9 mouse cellular contexts compared by ENCODE assay signal in the genomic region with DNA sequence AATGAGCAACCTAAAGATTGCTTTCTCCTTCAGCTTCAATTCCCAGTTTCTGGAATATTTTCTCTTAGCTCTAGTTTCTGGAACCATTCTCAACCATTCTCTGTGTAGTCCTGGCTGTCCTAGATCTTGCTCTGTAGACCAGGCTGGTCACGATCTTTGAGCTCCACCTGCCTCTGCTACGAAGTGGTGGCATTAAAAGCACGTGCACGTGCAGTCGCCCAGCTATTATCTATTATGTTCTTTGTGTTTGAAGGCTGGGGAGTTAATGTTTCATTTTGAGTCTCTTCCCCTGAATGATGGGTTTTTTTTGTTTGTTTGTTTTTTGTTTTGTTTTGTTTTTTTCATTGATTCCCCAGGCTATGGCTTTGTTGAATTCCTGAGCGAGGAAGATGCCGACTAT. TPM values are rescaled to one million over a fixed set of nuclear protein-coding genes. Genes with fewer than 3 reads are reported as not detected.
DNase-seq lines count a peak whose midpoint lies in the region; ATAC-seq and TF ChIP-seq lines count a peak whose summit lies in the region.
"Had no signal": no experiment of that assay in that cellular context is flagged by ENCODE, and none has a peak within 500 bp of the region (broad histone marks: within the 10 kb centered on the region; RNA-seq: fewer than 3 reads in every experiment).

No protein-coding gene starts in this region.

- no peak for TF ChIP-seq CTCF in ES-Bruce4 (IDR thresholded peaks at IDR 0.05; ENCODE audit: low read depth, low read length)

- no peaks in the 10 kb centered on the region for H3K27me3 ChIP-seq in heart, embryonic 13.5 days (replicated peaks)
- no peaks in the 10 kb centered on the region for H3K27me3 ChIP-seq in ES-Bruce4 (ENCODE audit: control insufficient read depth, insufficient read depth, low read length, poor library complexity, severe bottlenecking)
- H3K27me3 ChIP-seq in forebrain, embryonic 16.5 days (replicated peaks; ENCODE audit: control insufficient read depth, insufficient read depth, low read length), result no peaks in the 10 kb centered on the region

- H3K27ac ChIP-seq in heart, embryonic 13.5 days (replicated peaks), result no peak overlapping the region
- H3K27ac ChIP-seq in ES-Bruce4 (ENCODE audit: insufficient read depth, low read length) (no peak overlapping the region), macrophage (peak overlapping the region; percentile 95)
- no peak overlapping the region for H3K27ac ChIP-seq in forebrain, embryonic 16.5 days (ENCODE audit: low read length)

- H3K4me1 ChIP-seq in heart, embryonic 13.5 days, result peaks cover 37% of the 10 kb centered on the region
- H3K4me1 ChIP-seq in ES-Bruce4 (ENCODE audit: control insufficient read depth, insufficient read depth, low read length), result peaks cover 5% of the 10 kb centered on the region
- peaks cover 35% of the 10 kb centered on the region for H3K4me1 ChIP-seq in forebrain, embryonic 16.5 days (replicated peaks; ENCODE audit: control insufficient read depth, insufficient read depth, low read length)

- peaks cover 52% of the 10 kb centered on the region for H3K79me2 ChIP-seq in macrophage (ENCODE audit: inconsistent target)

- H3K4me2 ChIP-seq in heart, embryonic 13.5 days, result peak overlapping the region; percentile 93
- peak overlapping the region; percentile 98 for H3K4me2 ChIP-seq in forebrain, embryonic 16.5 days (ENCODE audit: low read length)

- H3K36me3 ChIP-seq in heart, embryonic 13.5 days, result peaks cover 54% of the 10 kb centered on the region
- peaks cover 34% of the 10 kb centered on the region for H3K36me3 ChIP-seq in ES-Bruce4 (ENCODE audit: control insufficient read depth, insufficient read depth, low read length, poor library complexity, severe bottlenecking)
- H3K36me3 ChIP-seq in forebrain, embryonic 16.5 days (ENCODE audit: control insufficient read depth, insufficient read depth), result peaks cover 9% of the 10 kb centered on the region
- peaks cover 18% of the 10 kb centered on the region for H3K36me3 ChIP-seq in macrophage (ENCODE audit: inconsistent target)

- WGBS in heart, embryonic 13.5 days, result 36% methylated on average over 7 of the region's 7 CpGs
- WGBS in forebrain, embryonic 16.5 days, result 34% methylated on average over 7 of the region's 7 CpGs
- WGBS in macrophage (ENCODE audit: missing documents), result 48% methylated on average over 5 of the region's 7 CpGs

- no peak for ATAC-seq in heart, embryonic 13.5 days (ENCODE audit: extremely low read depth, insufficient number of reproducible peaks, low FRiP score, low TSS enrichment)
- ATAC-seq in forebrain, embryonic 16.5 days, result no peak

- no peak for DNase-seq in heart, postnatal 14 days
- no peak for DNase-seq in right cerebral cortex, postnatal 10 days (ENCODE audit: low spot score in 2 of 2)
- DNase-seq in urinary bladder, adult 18-20 months (ENCODE audit: low spot score in 2 of 2), result no peak
- no peak for DNase-seq in frontal cortex, adult 2 months (ENCODE audit: extremely low spot score in 1 of 2, low spot score in 1 of 2)
- DNase-seq: right cerebral cortex, postnatal 25 days had no signal

- intact Hi-C loops in heart, postnatal 14 days (cut with DNase I), result loop anchor here (2.0 kb wide), 1 partner anchor 48 kb away; a partner anchor contains a TSS

- TF ChIP-seq POLR2A in ES-Bruce4 (IDR thresholded peaks at IDR 0.05; ENCODE audit: insufficient read depth, low read length), result no peak

- H3K9ac ChIP-seq in heart, embryonic 13.5 days, result peak overlapping the region; percentile 95
- peak overlapping the region; percentile 62 for H3K9ac ChIP-seq in ES-Bruce4 (ENCODE audit: low read depth, poor library complexity, severe bottlenecking)
- peak overlapping the region; percentile 82 for H3K9ac ChIP-seq in forebrain, embryonic 16.5 days (replicated peaks; ENCODE audit: low read depth, low read length)

- TF ChIP-seq EP300 in ES-Bruce4 (IDR thresholded peaks at IDR 0.05; ENCODE audit: insufficient read depth, low read depth, low read length), result no peak

- no peaks in the 10 kb centered on the region for H3K9me3 ChIP-seq in heart, embryonic 13.5 days
- no peaks in the 10 kb centered on the region for H3K9me3 ChIP-seq in ES-Bruce4 (replicated peaks; ENCODE audit: control insufficient read depth, insufficient read depth, low read length, poor library complexity, severe bottlenecking)
- no peaks in the 10 kb centered on the region for H3K9me3 ChIP-seq in forebrain, embryonic 16.5 days (ENCODE audit: control insufficient read depth, low read length)

- H3K4me3 ChIP-seq in heart, embryonic 13.5 days, result peak overlapping the region; percentile 96
- peak overlapping the region; percentile 72 for H3K4me3 ChIP-seq in ES-Bruce4 (ENCODE audit: low read depth, low read length)
- peak overlapping the region; percentile 71 for H3K4me3 ChIP-seq in forebrain, embryonic 16.5 days (replicated peaks; ENCODE audit: low read length)
- peak overlapping the region; percentile 92 for H3K4me3 ChIP-seq in macrophage (ENCODE audit: inconsistent target)

RNA-seq across cellular contexts. Expression of a gene that starts 1.1 kb away (rescaled TPM):
- 97.7 and 98.6 TPM in 2 replicates for polyA plus RNA-seq in heart, embryonic 13.5 days (2015; fragmentation: Nextera tagmentation; extraction: Ambion mirVana)
- total RNA-seq in heart, postnatal 14 days (2021), result 10 to 100 TPM; 18.3 to 22.3 TPM
- polyA plus RNA-seq in ES-Bruce4 (2011; ENCODE audit: insufficient read depth, insufficient read length, low read depth, missing spikeins) (81.7 and 90.5 TPM in 2 replicates), macrophage (2018) (57.6 to 99.3 TPM (median 68.9 TPM) in 3 replicates)
- 155 and 157 TPM in 2 replicates for polyA plus RNA-seq in forebrain, embryonic 16.5 days (2015; fragmentation: Nextera tagmentation; extraction: Ambion mirVana)
- total RNA-seq in macrophage (2018; cell fraction: chromatin; rRNA removed), result 10 to 100 TPM in 23 of 26 experiments, 1 to 10 TPM in 3; 7.2 to 24.3 (median 16.3) TPM
- total RNA-seq in macrophage (2018; cell fraction: cytosol; rRNA removed), result 10 to 100 TPM; 47.3 to 67.0 (median 56.0) TPM
- 10 to 100 TPM in 25 of 26 experiments, 1 to 10 TPM in 1; 9.5 to 40.7 (median 21.6) TPM for total RNA-seq in macrophage (2018; cell fraction: nucleus; rRNA removed)
- 56.5 and 61.5 TPM in 2 replicates for polyA plus RNA-seq in frontal cortex, adult 2 months (2012; rRNA removed)

RNA-seq across cellular contexts. Expression of a gene that starts 7.8 kb away (rescaled TPM):
- polyA plus RNA-seq in heart, embryonic 13.5 days (2015; fragmentation: Nextera tagmentation; extraction: Ambion mirVana), result 13.5 and 14.0 TPM in 2 replicates
- total RNA-seq in heart, postnatal 14 days (2021), result 1 to 10 TPM; 7.0 to 7.7 TPM
- polyA plus RNA-seq in ES-Bruce4 (2011; ENCODE audit: insufficient read depth, insufficient read length, low read depth, missing spikeins) (4.5 and 4.9 TPM in 2 replicates), macrophage (2018) (0.12 to 1.4 TPM (median 0.29 TPM) in 3 replicates)
- 70.3 and 87.3 TPM in 2 replicates for polyA plus RNA-seq in forebrain, embryonic 16.5 days (2015; fragmentation: Nextera tagmentation; extraction: Ambion mirVana)
- 1 to 10 TPM in 6 of 26 experiments, under 1 TPM in 13, not detected in 7; 0.15 to 4.0 (median 0.76) TPM for total RNA-seq in macrophage (2018; cell fraction: chromatin; rRNA removed)
- 1 to 10 TPM in 1 of 26 experiments, under 1 TPM in 24, not detected in 1; 0.03 to 1.6 (median 0.23) TPM for total RNA-seq in macrophage (2018; cell fraction: cytosol; rRNA removed)
- 1 to 10 TPM in 11 of 26 experiments, under 1 TPM in 14, not detected in 1; 0.12 to 5.0 (median 0.76) TPM for total RNA-seq in macrophage (2018; cell fraction: nucleus; rRNA removed)
- 309 and 315 TPM in 2 replicates for polyA plus RNA-seq in frontal cortex, adult 2 months (2012; rRNA removed)

RNA-seq across cellular contexts. Expression of a gene that starts 11.4 kb away (rescaled TPM):
- 6.4 and 7.2 TPM in 2 replicates for polyA plus RNA-seq in heart, embryonic 13.5 days (2015; fragmentation: Nextera tagmentation; extraction: Ambion mirVana)
- total RNA-seq in heart, postnatal 14 days (2021), result 1 to 10 TPM; 3.1 to 4.0 TPM
- polyA plus RNA-seq in ES-Bruce4 (2011; ENCODE audit: insufficient read depth, insufficient read length, low read depth, missing spikeins) (4.3 and 7.4 TPM in 2 replicates), macrophage (2018) (1.2 to 2.4 TPM (median 1.8 TPM) in 3 replicates)
- polyA plus RNA-seq in forebrain, embryonic 16.5 days (2015; fragmentation: Nextera tagmentation; extraction: Ambion mirVana), result 7.8 and 11.5 TPM in 2 replicates
- 10 to 100 TPM in 4 of 26 experiments, 1 to 10 TPM in 22; 1.1 to 21.1 (median 5.5) TPM for total RNA-seq in macrophage (2018; cell fraction: chromatin; rRNA removed)
- total RNA-seq in macrophage (2018; cell fraction: cytosol; rRNA removed), result 1 to 10 TPM in 17 of 26 experiments, under 1 TPM in 9; 0.48 to 2.3 (median 1.2) TPM
- 10 to 100 TPM in 4 of 26 experiments, 1 to 10 TPM in 21, under 1 TPM in 1; 0.93 to 13.2 (median 3.1) TPM for total RNA-seq in macrophage (2018; cell fraction: nucleus; rRNA removed)
- polyA plus RNA-seq in frontal cortex, adult 2 months (2012; rRNA removed), result 21.3 and 25.7 TPM in 2 replicates

RNA-seq across cellular contexts. Expression of a gene that starts 46.3 kb away (rescaled TPM):
- 42.5 and 46.7 TPM in 2 replicates for polyA plus RNA-seq in heart, embryonic 13.5 days (2015; fragmentation: Nextera tagmentation; extraction: Ambion mirVana)
- 10 to 100 TPM; 17.5 to 18.2 TPM for total RNA-seq in heart, postnatal 14 days (2021)
- 18.1 and 27.8 TPM in 2 replicates for polyA plus RNA-seq in ES-Bruce4 (2011; ENCODE audit: insufficient read depth, insufficient read length, low read depth, missing spikeins)
- 64.1 and 64.3 TPM in 2 replicates for polyA plus RNA-seq in forebrain, embryonic 16.5 days (2015; fragmentation: Nextera tagmentation; extraction: Ambion mirVana)
- total RNA-seq in macrophage (2018; cell fraction: chromatin; rRNA removed), result 1 to 10 TPM in 9 of 26 experiments, not detected in 17; 1.0 to 4.6 (median 3.0) TPM
- 10 to 100 TPM in 21 of 26 experiments, 1 to 10 TPM in 5; 7.3 to 20.6 (median 13.0) TPM for total RNA-seq in macrophage (2018; cell fraction: cytosol; rRNA removed)
- total RNA-seq in macrophage (2018; cell fraction: nucleus; rRNA removed), result 1 to 10 TPM in 21 of 26 experiments, under 1 TPM in 1, not detected in 4; 0.85 to 9.4 (median 2.4) TPM
- 5.3 to 18.4 TPM (median 17.6 TPM) in 3 replicates for polyA plus RNA-seq in macrophage (2018)
- 34.8 and 36.6 TPM in 2 replicates for polyA plus RNA-seq in frontal cortex, adult 2 months (2012; rRNA removed)

RNA-seq across cellular contexts. Expression of a gene that starts 46.5 kb away (rescaled TPM):
- not detected in 2 replicates for polyA plus RNA-seq in heart, embryonic 13.5 days (2015; fragmentation: Nextera tagmentation; extraction: Ambion mirVana)
- 1 to 10 TPM; 4.4 to 5.2 TPM for total RNA-seq in heart, postnatal 14 days (2021)
- polyA plus RNA-seq in ES-Bruce4 (2011; ENCODE audit: insufficient read depth, insufficient read length, low read depth, missing spikeins), result not detected in 2 replicates
- not detected in 2 replicates for polyA plus RNA-seq in forebrain, embryonic 16.5 days (2015; fragmentation: Nextera tagmentation; extraction: Ambion mirVana)
- 1 to 10 TPM in 10 of 26 experiments, not detected in 16; 3.3 to 9.5 (median 4.8) TPM for total RNA-seq in macrophage (2018; cell fraction: chromatin; rRNA removed)
- 1 to 10 TPM in 22 of 26 experiments, under 1 TPM in 3, not detected in 1; 0.75 to 6.4 (median 2.1) TPM for total RNA-seq in macrophage (2018; cell fraction: cytosol; rRNA removed)
- 1 to 10 TPM in 16 of 26 experiments, not detected in 10; 2.0 to 9.6 (median 4.5) TPM for total RNA-seq in macrophage (2018; cell fraction: nucleus; rRNA removed)
- polyA plus RNA-seq in macrophage (2018), result not detected in 3 replicates
- 0.71 and 2.0 TPM in 2 replicates for polyA plus RNA-seq in frontal cortex, adult 2 months (2012; rRNA removed)
